Mouse (Mus musculus) spleen, embryonic (tissue): Measurements from ENCODE around the gene Cep85l.

Source experiments
- CTCF ChIA-PET: fragments of 350-600 bp; sonication (Branson Sonifier 250); formaldehyde crosslinking; loops from one replicate; lab custom pipeline; 2022; lab: Charles Lee

Cep85l gene

DNA sequence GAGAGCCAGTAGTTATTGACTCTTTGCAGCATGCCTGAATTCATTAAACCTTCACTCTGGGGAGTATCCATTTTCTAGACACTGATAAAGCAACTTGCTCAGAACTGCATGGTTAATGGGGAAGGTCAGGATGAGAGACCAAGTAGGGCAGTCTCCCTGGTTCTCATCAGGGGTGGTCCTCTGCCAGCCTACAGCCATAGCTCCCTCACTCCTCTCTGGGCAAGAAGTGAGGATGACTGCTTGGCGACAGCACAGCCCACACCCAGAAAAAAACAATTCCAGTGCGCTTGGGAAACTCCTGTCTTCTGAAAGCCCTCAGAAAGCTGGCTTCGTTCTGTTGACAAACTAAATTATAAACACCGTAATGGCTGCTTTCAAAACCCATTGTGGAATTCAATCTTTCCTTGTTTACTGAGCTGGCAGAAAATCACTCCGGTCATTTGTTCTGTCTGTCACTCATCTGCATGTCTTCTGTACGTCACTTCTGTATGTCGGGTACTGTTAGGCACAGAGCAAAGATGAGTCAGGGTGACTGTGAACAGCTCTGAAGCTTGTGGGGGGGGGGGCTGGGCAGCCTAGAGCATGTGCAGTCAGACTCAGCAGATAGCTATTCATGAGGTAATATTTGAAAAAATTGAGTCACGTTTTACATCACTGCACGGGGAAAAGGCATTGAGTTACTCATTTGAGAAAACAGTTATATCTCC, 15.3 kb upstream of the Cep85l start:
- CTCF ChIA-PET = no interaction called here

DNA sequence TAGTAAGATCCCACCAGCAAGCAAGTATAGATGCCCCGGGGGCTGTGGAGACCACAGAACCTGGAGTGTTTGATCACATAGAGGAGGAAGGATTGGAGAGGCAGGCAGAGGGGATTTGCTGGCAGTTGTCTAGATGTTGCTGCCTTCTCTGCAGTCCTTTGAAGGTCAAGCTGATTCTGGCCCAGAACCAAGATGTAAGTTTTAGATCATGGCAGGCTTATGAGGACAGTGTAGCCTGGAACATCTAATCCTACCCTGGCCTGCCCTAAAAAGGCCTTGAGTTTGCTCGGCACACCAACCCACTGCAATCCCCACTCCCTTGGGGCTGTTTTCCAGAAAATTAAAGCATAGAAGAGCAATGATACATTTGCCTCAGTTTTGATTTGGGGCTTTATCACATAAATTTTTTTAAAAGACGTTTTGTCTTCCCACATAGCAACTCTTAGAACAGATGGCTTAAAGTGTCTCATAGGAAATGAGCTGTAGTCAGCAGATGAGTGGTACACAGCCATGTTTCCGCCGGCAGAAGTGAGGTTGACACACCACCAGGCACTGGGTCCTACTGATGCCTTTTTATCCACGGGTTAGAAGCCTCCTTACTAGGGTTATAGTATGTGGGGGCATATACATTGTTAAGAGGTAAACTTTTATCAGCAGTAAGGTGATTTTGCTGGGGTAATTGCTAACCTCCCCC, 8.6 kb upstream of the Cep85l start:
- CTCF ChIA-PET = no interaction called here

DNA sequence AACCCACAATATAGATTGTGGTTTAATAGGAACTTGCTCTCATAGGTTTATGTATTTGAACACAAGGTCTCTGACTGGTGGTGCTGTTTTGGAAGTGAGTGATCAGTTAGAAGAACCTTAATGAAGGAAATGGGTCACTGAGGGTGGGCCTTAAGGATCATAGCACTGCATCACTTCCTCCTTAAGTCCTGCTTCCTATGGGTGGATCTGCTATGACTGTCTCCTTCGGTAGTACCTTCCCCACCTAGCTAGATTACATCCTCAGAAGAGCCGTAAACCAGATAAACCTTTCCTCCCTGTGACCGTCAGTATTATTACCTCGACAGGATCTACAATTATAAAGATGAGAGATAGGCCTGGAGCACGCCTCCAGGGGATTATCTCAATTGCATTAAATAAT, 5.7 kb upstream of the Cep85l start:
- CTCF ChIA-PET = no interaction called here

GRCm38 (mm10) chr10:53384896-53385295, 5.1 kb upstream of the Cep85l start:
- CTCF ChIA-PET = no interaction called here

GRCm38 (mm10) chr10:53382696-53383365, 3.1 kb upstream of the Cep85l start:
- CTCF ChIA-PET = no interaction called here

- CTCF ChIA-PET = no interaction called here
Observed at GRCm38 (mm10) chr10:53378981-53379708, 602 bp downstream of the Cep85l start.

DNA sequence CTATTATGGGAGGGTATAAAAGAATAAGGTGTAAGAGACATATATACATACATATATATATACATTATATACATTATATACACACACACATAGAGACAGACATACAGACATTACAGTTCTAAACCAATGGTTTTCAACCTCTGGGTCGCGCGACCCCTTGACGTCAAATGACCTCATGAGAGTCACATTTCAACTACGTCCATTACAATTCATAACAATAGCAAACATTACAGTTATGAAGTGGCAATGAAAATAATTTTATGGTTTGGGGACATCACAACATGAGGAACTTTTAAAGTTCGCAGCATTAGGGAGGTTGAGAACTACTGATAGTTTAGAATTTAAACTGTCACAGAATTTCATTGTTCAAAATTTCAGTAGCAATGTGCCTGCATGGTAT, 1.5 kb downstream of the Cep85l start:
- CTCF ChIA-PET = interaction anchor here (0.5 kb wide), 1 partner anchor 147 kb away, joined by 4 read pairs; no protein-coding TSS in a partner anchor

- CTCF ChIA-PET = interaction anchor here (0.6 kb wide), 1 partner anchor 11 kb away, joined by 3 read pairs; no protein-coding TSS in a partner anchor
Observed at GRCm38 (mm10) chr10:53377096-53377495, 2.7 kb downstream of the Cep85l start.

GRCm38 (mm10) chr10:53373885-53374578, 5.7 kb downstream of the Cep85l start:
- CTCF ChIA-PET = no interaction called here

GRCm38 (mm10) chr10:53367265-53367664, 12.5 kb downstream of the Cep85l start:
- CTCF ChIA-PET = interaction anchor here (0.6 kb wide), 3 partner anchors 535 to 1837 kb away, joined by 3 to 4 read pairs (median 3); no protein-coding TSS in a partner anchor

GRCm38 (mm10) chr10:53364311-53364710, 15.4 kb downstream of the Cep85l start:
- CTCF ChIA-PET = no interaction called here

DNA sequence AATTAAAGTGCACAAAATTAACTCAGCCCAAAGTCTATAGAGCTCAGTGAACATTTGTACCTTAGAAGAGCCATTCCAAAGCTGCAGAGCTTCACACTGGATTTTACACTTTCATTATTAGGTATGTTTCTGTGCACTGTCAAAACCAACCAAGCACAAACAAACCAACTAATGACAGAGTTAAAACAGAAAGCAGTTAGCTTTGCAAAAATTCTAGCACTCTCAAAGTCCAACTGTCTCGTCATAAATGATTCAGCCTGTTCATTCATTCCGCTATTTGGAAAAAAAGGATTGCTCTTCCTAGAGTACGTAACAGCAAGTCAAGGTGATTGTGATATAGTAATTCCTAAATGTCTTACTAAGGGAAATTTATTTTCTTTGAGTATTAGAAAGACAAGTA, 20.7 kb downstream of the Cep85l start:
- CTCF ChIA-PET = no interaction called here

- CTCF ChIA-PET = no interaction called here
Observed at GRCm38 (mm10) chr10:53353665-53354064, 26.1 kb downstream of the Cep85l start.

DNA sequence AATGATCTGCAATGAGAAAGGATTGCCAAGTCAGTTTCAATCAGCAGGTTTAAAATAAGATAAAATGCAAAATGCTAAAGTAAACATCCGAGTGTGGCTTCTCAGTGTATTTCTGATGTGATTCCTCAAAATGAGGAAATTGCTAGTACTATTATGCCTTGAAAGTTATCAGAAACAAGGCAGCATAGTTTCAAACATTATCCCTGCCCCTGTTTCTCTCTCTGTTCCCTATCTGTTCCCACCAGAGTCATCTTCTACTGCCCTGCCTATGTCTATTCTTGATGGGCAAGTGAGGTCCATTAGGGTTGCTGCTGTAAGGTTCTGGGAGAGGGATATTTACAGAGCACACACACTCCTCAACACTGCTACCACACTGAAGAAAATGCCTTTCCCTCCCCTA, 30.5 kb downstream of the Cep85l start:
- CTCF ChIA-PET = no interaction called here

DNA sequence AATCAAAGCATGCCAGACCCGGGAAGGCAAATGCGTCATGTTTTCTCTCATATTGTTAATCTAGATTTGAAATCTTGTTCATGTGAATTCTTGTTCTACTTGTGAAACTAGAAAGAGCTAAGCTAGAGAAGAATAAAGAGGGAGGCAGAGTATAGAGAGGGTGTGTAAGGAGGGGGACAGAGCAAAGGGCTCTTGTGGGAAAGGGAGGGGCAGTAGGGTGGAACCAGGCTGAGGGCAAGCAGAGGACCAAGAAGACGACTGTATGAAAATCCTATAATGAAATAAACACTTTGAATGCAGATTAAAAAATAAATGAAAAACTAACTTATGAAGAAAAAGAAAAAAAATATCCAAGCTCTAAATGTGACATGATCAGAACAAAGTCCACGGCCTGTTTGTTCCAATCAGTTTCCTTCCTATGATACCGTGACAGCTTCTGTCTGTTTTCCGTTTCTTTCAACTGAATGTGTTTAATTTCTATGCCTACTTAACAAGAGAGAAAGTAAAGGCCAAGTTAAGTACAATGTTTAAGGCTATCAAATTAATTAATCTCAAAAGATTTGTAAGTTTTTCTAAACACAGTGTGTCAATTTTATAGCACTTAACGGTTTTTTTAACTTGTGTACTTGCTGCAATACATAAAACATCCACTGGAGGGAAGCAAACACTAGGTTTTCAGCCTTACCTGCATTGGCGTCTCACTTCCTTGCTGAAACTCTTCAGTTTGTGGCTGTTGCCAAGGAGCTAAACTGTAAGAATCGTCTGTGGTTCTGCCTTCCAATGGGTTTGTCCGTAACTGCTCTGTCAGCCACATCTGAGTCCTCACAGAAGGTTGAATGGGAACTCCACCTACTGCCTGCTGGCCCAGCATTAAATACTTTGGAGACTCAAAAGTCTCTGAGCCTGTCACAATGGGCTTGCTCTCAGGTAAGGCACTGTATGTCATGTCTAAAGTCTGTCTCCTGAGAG, 31.7 kb downstream of the Cep85l start:
- CTCF ChIA-PET = interaction anchor here (0.6 to 1.0 kb wide), 3 partner anchors 9 to 162 kb away, joined by 3 to 8 read pairs (median 3); no protein-coding TSS in a partner anchor

DNA sequence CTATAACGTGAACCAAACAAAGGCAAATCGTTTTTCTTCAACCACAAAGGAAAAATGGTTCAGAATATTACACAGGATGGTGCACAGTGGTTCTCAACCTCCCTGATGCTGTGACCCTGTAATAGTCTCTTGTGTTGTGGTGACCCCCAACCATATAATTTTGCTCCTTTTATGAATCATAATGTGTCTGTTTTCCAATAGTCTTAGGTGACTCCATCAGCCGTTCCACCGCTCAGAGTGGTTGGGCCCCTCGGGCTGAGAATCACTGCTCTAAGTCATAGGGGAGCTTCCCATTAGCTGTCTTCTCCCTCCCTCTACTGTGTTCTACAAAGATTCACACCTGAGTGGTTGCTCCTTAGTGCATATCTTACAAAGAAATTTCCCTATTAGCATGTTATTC, 32.8 kb downstream of the Cep85l start:
- CTCF ChIA-PET = interaction anchor here (0.5 to 1.1 kb wide), 3 partner anchors 162 to 715 kb away, joined by 3 to 5 read pairs (median 4); no protein-coding TSS in a partner anchor

GRCm38 (mm10) chr10:53346506-53346905, 33.2 kb downstream of the Cep85l start:
- CTCF ChIA-PET = interaction anchor here (0.7 to 1.1 kb wide), 3 partner anchors 162 to 218 kb away, joined by 3 to 5 read pairs (median 4); no protein-coding TSS in a partner anchor

DNA sequence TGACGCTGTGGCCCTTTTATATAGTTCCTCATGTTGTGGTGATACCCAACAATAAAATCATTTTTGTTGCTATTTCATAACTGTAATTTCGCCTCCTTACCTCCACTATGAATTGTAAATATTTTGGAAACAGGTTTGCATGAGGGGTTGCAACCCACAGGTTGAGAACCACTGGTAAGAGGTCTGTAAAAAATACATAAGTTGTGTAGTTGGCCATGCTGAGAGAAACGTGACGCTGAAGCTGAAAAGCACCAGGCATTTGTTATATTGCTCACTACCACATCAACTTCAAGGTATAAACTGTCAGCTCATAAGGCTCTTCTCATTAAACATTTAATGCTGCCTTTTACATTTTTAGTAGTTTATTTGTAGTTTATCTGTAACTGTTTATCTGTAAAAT, 34.2 kb downstream of the Cep85l start:
- CTCF ChIA-PET = no interaction called here

DNA sequence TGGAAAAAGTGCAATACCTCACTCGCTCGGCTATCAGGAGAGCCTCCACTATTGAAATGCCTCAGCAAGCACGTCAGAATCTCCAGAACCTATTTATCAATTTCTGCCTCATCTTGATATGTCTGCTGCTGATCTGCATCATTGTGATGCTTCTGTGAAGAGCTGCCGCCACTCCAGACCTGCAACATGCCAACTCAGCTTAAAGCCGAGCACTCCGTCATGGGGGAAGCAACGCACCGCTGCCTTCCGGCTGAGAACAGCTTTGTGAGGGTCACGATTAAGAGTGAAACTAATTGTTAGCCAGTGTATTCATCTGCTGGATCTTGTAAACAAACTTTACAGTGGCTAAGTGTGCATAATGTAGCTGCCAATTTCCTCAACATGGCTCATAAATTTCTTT, 35.9 kb downstream of the Cep85l start:
- CTCF ChIA-PET = no interaction called here

DNA sequence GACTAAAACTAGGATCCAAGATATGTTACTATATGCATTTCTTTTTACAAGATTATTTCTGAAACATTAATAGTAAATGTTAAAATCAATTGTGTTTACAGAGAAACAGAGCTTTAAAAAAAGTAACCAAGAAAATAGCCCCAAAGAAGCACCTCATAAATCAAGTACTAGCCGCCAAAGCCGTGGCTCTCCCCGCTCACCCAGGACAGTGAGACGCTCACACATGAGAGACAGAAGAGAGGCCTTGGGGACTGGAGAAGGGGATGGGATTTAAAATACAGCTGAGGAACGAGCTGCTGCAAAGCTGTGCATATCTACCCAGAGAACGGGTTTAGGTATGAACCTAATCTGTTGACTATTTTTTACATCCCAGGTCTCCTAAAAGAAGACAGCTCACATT, 36.4 kb downstream of the Cep85l start:
- CTCF ChIA-PET = no interaction called here
